Mouse (Mus musculus) MEL (cell line): Measurements from ENCODE around the gene Cd99l2.

Experiments used
- CHD1 ChIP-seq: IDR thresholded peaks from 2 replicates; pipeline ENCODE4 v1.6.1; 2012; ENCODE audit warnings: low read depth, mild to moderate bottlenecking, inconsistent platforms, low read length, improper control_type of control experiment
- CTCF ChIP-seq, 3 experiments: IDR thresholded peaks in 2 of 3; conservative IDR thresholded peaks in 1 of 3; 2 replicates each; pipeline ENCODE4 v1.5.1; 2011 to 2012; ENCODE audit warnings: low read length in 3 of 3, low read depth in 2 of 3, mild to moderate bottlenecking in 2 of 3, improper control_type of control experiment in 1 of 3, inconsistent platforms in 1 of 3, mixed read lengths in 1 of 3, moderate library complexity in 1 of 3; ENCODE audit not compliant: control insufficient read depth in 1 of 3, insufficient read depth in 1 of 3, poor library complexity in 1 of 3, severe bottlenecking in 1 of 3
- EP300 ChIP-seq, 2 experiments: IDR thresholded peaks; 2 replicates each; pipeline ENCODE4 v1.6.1; 2011; ENCODE audit warnings: improper control_type of control experiment in 2 of 2, low read length in 2 of 2, low read depth in 1 of 2, mild to moderate bottlenecking in 1 of 2
- HCFC1 ChIP-seq: IDR thresholded peaks from 2 replicates; pipeline ENCODE4 v1.6.1; 2012; ENCODE audit warnings: low read depth, mild to moderate bottlenecking, inconsistent platforms, low read length, improper control_type of control experiment, moderate library complexity
- JUND ChIP-seq: IDR thresholded peaks from 2 replicates; pipeline ENCODE4 v1.6.1; 2011; ENCODE audit warnings: low read depth, mild to moderate bottlenecking, improper control_type of control experiment, low read length
- KAT2A ChIP-seq: conservative IDR thresholded peaks from 2 replicates; pipeline ENCODE4 v1.6.1; 2012; ENCODE audit warnings: low read depth, low read length, improper control_type of control experiment, inconsistent platforms
- MAX ChIP-seq: IDR thresholded peaks from 2 replicates; pipeline ENCODE4 v1.6.1; 2011; ENCODE audit warnings: low read length, improper control_type of control experiment
- POLR2A ChIP-seq, 2 experiments: IDR thresholded peaks; 2 replicates each; pipeline ENCODE4 v1.6.1; 2011 to 2012; ENCODE audit warnings: low read length in 2 of 2, mild to moderate bottlenecking in 2 of 2, control low read depth in 1 of 2, improper control_type of control experiment in 1 of 2, low read depth in 1 of 2, moderate library complexity in 1 of 2; ENCODE audit not compliant: control insufficient read depth in 1 of 2, insufficient read depth in 1 of 2, poor library complexity in 1 of 2
- RCOR1 ChIP-seq: IDR thresholded peaks from 2 replicates; pipeline ENCODE4 v1.6.1; 2012; ENCODE audit warnings: low read depth, mild to moderate bottlenecking, inconsistent platforms, low read length, improper control_type of control experiment
- USF1 ChIP-seq: IDR thresholded peaks from 2 replicates; pipeline ENCODE4 v1.6.1; 2014; ENCODE audit warnings: low read depth, mild to moderate bottlenecking, inconsistent platforms, low read length, improper control_type of control experiment, moderate library complexity
- ZC3H11A ChIP-seq: IDR thresholded peaks from 2 replicates; pipeline ENCODE4 v1.6.1; 2012; ENCODE audit warnings: low read depth, mild to moderate bottlenecking, inconsistent platforms, low read length, improper control_type of control experiment
- ZMIZ1 ChIP-seq: IDR thresholded peaks from 2 replicates; pipeline ENCODE4 v1.6.1; 2012; ENCODE audit warnings: low read depth, mild to moderate bottlenecking, inconsistent platforms, low read length, improper control_type of control experiment, moderate library complexity

- TF ChIP-seq CTCF (IDR thresholded peaks at IDR 0.05 in 2 of 3, conservative IDR thresholded peaks at IDR 0.05 in 1 of 3; ENCODE audit: control insufficient read depth in 1 of 3, insufficient read depth in 1 of 3, low read depth in 2 of 3, low read length in 3 of 3, poor library complexity in 1 of 3, severe bottlenecking in 1 of 3) (no peak), ZMIZ1 (no peak), ZC3H11A (no peak), RCOR1 (no peak), POLR2A (IDR thresholded peaks at IDR 0.05; ENCODE audit: control insufficient read depth in 1 of 2, insufficient read depth in 1 of 2, low read depth in 1 of 2, low read length in 2 of 2, poor library complexity in 1 of 2) (no peak), HCFC1 (no peak), EP300 (IDR thresholded peaks at IDR 0.05; ENCODE audit: low read depth in 1 of 2, low read length in 2 of 2) (no peak), JUND (no peak), USF1 (no peak), MAX (no peak), CHD1 (no peak), KAT2A (no peak)
Observed at GRCm38 (mm10) chrX:71408386-71408785, 84.3 kb downstream of the Cd99l2 start.
